Mouse (Mus musculus): ENCODE results near the gene Tbc1d32.

The Tbc1d32 gene

DNA sequence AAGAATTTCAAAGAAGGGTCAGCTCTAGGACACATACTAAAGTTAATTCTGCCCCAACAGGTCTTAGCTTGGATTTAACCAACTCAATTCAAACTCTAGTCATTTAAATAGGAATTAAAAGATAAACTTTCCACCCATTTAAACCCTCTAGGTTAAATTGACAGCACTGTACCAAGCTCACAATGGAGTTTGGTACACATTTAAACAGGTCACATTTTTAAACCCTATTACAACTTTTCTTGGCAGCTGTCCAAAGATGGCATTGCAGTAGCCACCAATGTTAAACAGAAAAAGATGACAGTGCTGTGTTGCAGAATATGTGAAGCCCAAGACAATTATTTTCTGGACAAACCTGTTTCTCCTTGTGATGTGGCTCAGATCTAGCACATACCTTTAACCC, 203.1 kb downstream of the Tbc1d32 start:
- TF ChIP-seq GATA4 (IDR thresholded peaks at IDR 0.05; ENCODE audit: insufficient replicate concordance, low read length): no peak

DNA sequence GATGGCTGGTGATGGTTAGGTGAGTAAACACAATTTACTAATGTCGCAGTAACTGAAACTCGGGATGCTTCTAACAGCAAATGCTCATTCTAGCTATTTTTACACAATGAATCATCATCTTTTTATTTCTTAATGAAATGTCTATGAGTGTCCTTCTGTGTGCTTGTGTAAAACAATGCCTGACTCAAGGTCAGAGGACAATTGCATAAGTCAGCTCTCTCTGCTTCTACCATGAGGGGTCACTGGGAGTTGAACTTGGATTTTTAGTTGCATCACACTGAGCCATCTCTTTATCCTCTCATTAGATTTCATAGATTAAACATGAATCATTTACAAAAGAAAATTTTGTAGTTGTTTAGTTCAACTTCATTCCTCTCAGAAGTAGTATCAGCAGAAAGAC, 203.9 kb downstream of the Tbc1d32 start:
- TF ChIP-seq GATA4 (IDR thresholded peaks at IDR 0.05; ENCODE audit: insufficient replicate concordance, low read length): no peak

DNA sequence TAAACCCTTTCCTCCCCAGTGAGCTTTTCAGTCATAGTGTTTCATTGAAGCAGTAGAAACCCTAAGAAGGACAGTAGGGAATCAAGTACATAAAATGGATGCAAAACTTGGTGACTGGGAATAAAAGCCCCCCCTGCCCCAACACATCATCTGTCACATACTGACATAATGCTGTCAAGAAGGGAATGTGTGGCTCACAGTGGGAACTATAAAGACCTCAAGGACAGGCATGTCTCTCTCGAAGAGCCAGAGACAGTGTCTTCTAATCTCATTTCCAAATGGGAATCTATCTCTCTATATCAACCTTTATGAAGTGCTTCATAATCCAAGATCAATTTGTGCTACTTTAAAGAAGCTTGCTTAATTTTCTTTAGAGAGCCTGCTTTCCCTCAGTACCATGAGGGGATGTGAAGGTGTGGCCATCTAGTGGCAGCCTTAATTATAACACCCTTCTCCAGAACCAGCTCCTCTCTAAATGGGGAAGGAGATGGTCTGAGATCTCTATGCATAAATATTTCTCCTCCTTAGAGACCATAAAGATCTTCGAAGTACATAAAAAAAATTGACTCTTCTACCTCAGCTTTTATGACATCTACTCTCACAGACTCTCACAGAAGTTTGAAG, 248.5 kb downstream of the Tbc1d32 start:
- no peak for TF ChIP-seq GATA4 (IDR thresholded peaks at IDR 0.05; ENCODE audit: insufficient replicate concordance, low read length)

DNA sequence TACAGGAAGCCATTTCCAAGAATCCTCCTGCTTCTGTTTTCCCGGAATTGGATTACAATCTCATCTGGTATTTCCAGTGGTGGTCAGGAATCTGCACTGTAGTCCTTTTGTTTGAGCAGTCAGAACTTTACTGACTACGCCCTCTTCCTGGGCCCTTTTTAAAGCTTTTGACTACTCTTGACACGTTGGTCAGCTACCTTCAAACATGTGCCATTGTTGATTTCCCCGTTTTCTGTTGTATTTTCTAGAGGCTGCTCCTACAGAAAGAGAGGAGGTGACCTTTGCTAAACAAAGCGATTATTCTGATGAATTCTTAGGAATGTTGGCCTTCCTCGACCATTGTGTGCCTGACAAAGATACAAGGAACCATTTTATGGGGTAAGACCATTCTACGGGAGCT, 250.5 kb downstream of the Tbc1d32 start:
- TF ChIP-seq GATA4 (IDR thresholded peaks at IDR 0.05; ENCODE audit: insufficient replicate concordance, low read length): no peak

Measured in liver, adult (tissue).